Mouse (Mus musculus) kidney, embryonic 16.5 days (tissue): ENCODE measurements around the gene Nav2. TPM values are rescaled to one million over a fixed set of nuclear protein-coding genes. Genes with fewer than 3 reads are reported as not detected.

Experiments used
- ATAC-seq: fragments of 200-750 bp; cut with Nextera tagmentation; 2 replicates; pipeline ENCODE4 v1.8.0; 2017; ENCODE audit warnings: moderate TSS enrichment; ENCODE audit not compliant: low FRiP score, low TSS enrichment
- H3K27ac ChIP-seq: fragments of 300-500 bp; sonication (generic); 2 replicates; pipeline ENCODE4 v1.5.1; 2014; ENCODE audit warnings: low read length
- H3K27me3 ChIP-seq: fragments of 300-500 bp; sonication (generic); 2 replicates; pipeline ENCODE4 v1.6.1; 2014; ENCODE audit warnings: low read length, control low read depth, mixed read lengths; ENCODE audit not compliant: insufficient read depth
- H3K36me3 ChIP-seq: fragments of 300-500 bp; sonication (generic); 2 replicates; pipeline ENCODE4 v1.6.1; 2014; ENCODE audit warnings: low read length, control low read depth, mixed read lengths; ENCODE audit not compliant: insufficient read depth
- H3K4me1 ChIP-seq: fragments of 300-500 bp; sonication (generic); 2 replicates; pipeline ENCODE4 v1.6.1; 2014; ENCODE audit warnings: low read length, control low read depth, mixed read lengths; ENCODE audit not compliant: insufficient read depth
- H3K4me2 ChIP-seq: fragments of 300-500 bp; sonication (generic); replicated peaks from 2 replicates; pipeline ENCODE4 v1.6.1; 2014; ENCODE audit warnings: low read depth, low read length
- H3K4me3 ChIP-seq: fragments of 300-500 bp; sonication (generic); 2 replicates; pipeline ENCODE4 v1.5.1; 2014; ENCODE audit warnings: mild to moderate bottlenecking, low read length
- H3K9ac ChIP-seq: fragments of 300-500 bp; sonication (generic); replicated peaks from 2 replicates; pipeline ENCODE4 v1.6.1; 2014; ENCODE audit warnings: low read length
- H3K9me3 ChIP-seq: fragments of 300-500 bp; sonication (generic); 2 replicates; pipeline ENCODE4 v1.6.1; 2016; ENCODE audit warnings: low read length, control low read depth
- WGBS: fragments of 180-500 bp; shearing (Covaris S2); extraction: QIAGEN DNeasy Blood & Tissue Kit; methylation state at CpG from one replicate; pipeline ENCODE4 v1.1.7; 2014; 5-methylcytosine and 5-hydroxymethylcytosine counted together
- polyA plus RNA-seq: library from polyadenylated mRNA; unstranded; fragments of >200 nt; fragmentation: Nextera tagmentation; extraction: Ambion mirVana; gene quantifications from 2 replicates; pipeline ENCODE4 v1.2.1, GENCODE M21; 2015

Nav2 gene
- polyA plus RNA-seq, 1 experiment from 2014 or later: 22.6 TPM

- no peaks in the 10 kb centered on the region; the same call in 1 of the 2 replicates for H3K27me3 ChIP-seq
- H3K36me3 ChIP-seq: no peaks in the 10 kb centered on the region
- no peak overlapping the region for H3K4me2 ChIP-seq
- no peak for ATAC-seq
- H3K4me1 ChIP-seq: no peaks in the 10 kb centered on the region
- H3K9ac ChIP-seq: no peak overlapping the region
- H3K9me3 ChIP-seq: no peaks in the 10 kb centered on the region
- H3K4me3 ChIP-seq: no peak overlapping the region
- H3K27ac ChIP-seq: no peak overlapping the region
- 92% methylated on average over 3 of the region's 3 CpGs for WGBS
Observed at GRCm38 (mm10) chr7:49094531-49094930, 186.0 kb downstream of the Nav2 start.

- ATAC-seq: no peak
- WGBS: 94% methylated on average over 1 of the region's 1 CpGs
Observed at GRCm38 (mm10) chr7:49101291-49101690, 192.8 kb downstream of the Nav2 start.

GRCm38 (mm10) chr7:49102223-49102622 lies 193.7 kb downstream of the Nav2 start:
- no peaks in the 10 kb centered on the region for H3K36me3 ChIP-seq
- 79% methylated on average over 3 of the region's 3 CpGs for WGBS
- no peak overlapping the region for H3K4me3 ChIP-seq
- no peak overlapping the region for H3K27ac ChIP-seq
- no peaks in the 10 kb centered on the region for H3K4me1 ChIP-seq
- ATAC-seq: no peak
- H3K4me2 ChIP-seq: no peak overlapping the region
- H3K9ac ChIP-seq: no peak overlapping the region
- no peaks in the 10 kb centered on the region for H3K27me3 ChIP-seq
- no peaks in the 10 kb centered on the region for H3K9me3 ChIP-seq

More at GRCm38 (mm10) chr7:49101291-49101690, 192.8 kb downstream of the Nav2 start:
- no peaks in the 10 kb centered on the region for H3K9me3 ChIP-seq
- no peaks in the 10 kb centered on the region for H3K27me3 ChIP-seq
- H3K4me1 ChIP-seq: no peaks in the 10 kb centered on the region
- H3K27ac ChIP-seq: no peak overlapping the region
- H3K4me3 ChIP-seq: no peak overlapping the region
- H3K4me2 ChIP-seq: no peak overlapping the region
- H3K36me3 ChIP-seq: no peaks in the 10 kb centered on the region
- H3K9ac ChIP-seq: no peak overlapping the region

GRCm38 (mm10) chr7:49104376-49104775 lies 195.9 kb downstream of the Nav2 start:
- no peak for ATAC-seq
- Histone ChIP-seq H3K27me3 (no peaks in the 10 kb centered on the region), H3K27ac (no peak overlapping the region), H3K4me3 (no peak overlapping the region), H3K9ac (no peak overlapping the region), H3K9me3 (no peaks in the 10 kb centered on the region), H3K4me2 (no peak overlapping the region), H3K36me3 (no peaks in the 10 kb centered on the region), H3K4me1 (no peaks in the 10 kb centered on the region)
- 72% methylated on average over 8 of the region's 8 CpGs for WGBS

GRCm38 (mm10) chr7:49104793-49105192 lies 196.3 kb downstream of the Nav2 start:
- Histone ChIP-seq H3K4me2 (no peak overlapping the region), H3K4me3 (no peak overlapping the region), H3K36me3 (no peaks in the 10 kb centered on the region), H3K9ac (no peak overlapping the region), H3K4me1 (no peaks in the 10 kb centered on the region), H3K27ac (no peak overlapping the region), H3K9me3 (no peaks in the 10 kb centered on the region), H3K27me3 (no peaks in the 10 kb centered on the region)
- WGBS: 86% methylated on average over 1 of the region's 1 CpGs
- no peak for ATAC-seq

GRCm38 (mm10) chr7:49105501-49105900 lies 197.0 kb downstream of the Nav2 start:
- 89% methylated on average over 2 of the region's 2 CpGs for WGBS
- H3K27me3 ChIP-seq: no peaks in the 10 kb centered on the region
- ATAC-seq: no peak
- no peak overlapping the region for H3K9ac ChIP-seq
- no peak overlapping the region for H3K4me3 ChIP-seq
- no peaks in the 10 kb centered on the region for H3K9me3 ChIP-seq
- no peak overlapping the region for H3K4me2 ChIP-seq
- H3K4me1 ChIP-seq: no peaks in the 10 kb centered on the region
- no peak overlapping the region for H3K27ac ChIP-seq
- H3K36me3 ChIP-seq: no peaks in the 10 kb centered on the region

- ATAC-seq: no peak
- Histone ChIP-seq H3K9ac (no peak overlapping the region), H3K27me3 (no peaks in the 10 kb centered on the region), H3K4me3 (no peak overlapping the region), H3K4me1 (no peaks in the 10 kb centered on the region), H3K9me3 (no peaks in the 10 kb centered on the region), H3K36me3 (no peaks in the 10 kb centered on the region), H3K27ac (no peak overlapping the region), H3K4me2 (no peak overlapping the region)
- 81% methylated on average over 5 of the region's 5 CpGs for WGBS
Observed at GRCm38 (mm10) chr7:49108076-49108475, 199.6 kb downstream of the Nav2 start.

- 73% methylated on average over 8 of the region's 8 CpGs for WGBS
- ATAC-seq: no peak
Observed at GRCm38 (mm10) chr7:49119016-49119415, 210.5 kb downstream of the Nav2 start.

GRCm38 (mm10) chr7:49119794-49120487 lies 211.4 kb downstream of the Nav2 start:
- 36% methylated on average over 20 of the region's 20 CpGs for WGBS
- H3K4me1 ChIP-seq: peaks cover 8% of the 10 kb centered on the region; the same call in 1 of the 2 replicates
- peak overlapping the region; percentile 19 for H3K4me3 ChIP-seq
- no peak overlapping the region for H3K9ac ChIP-seq
- H3K9me3 ChIP-seq: no peaks in the 10 kb centered on the region
- H3K27ac ChIP-seq: no peak overlapping the region
- no peaks in the 10 kb centered on the region for H3K36me3 ChIP-seq
- H3K27me3 ChIP-seq: 0 out of 2 replicates have a peak, but pooled peaks cover 6% of the 10 kb centered on the region
- H3K4me2 ChIP-seq: peak overlapping the region; percentile 39
- ATAC-seq: no peak

More at GRCm38 (mm10) chr7:49119016-49119415, 210.5 kb downstream of the Nav2 start:
- H3K36me3 ChIP-seq: no peaks in the 10 kb centered on the region
- H3K27ac ChIP-seq: no peak overlapping the region
- 0 out of 2 replicates have a peak, but pooled peaks cover 6% of the 10 kb centered on the region for H3K27me3 ChIP-seq
- no peaks in the 10 kb centered on the region for H3K9me3 ChIP-seq
- peaks cover 8% of the 10 kb centered on the region; the same call in 1 of the 2 replicates for H3K4me1 ChIP-seq
- H3K4me2 ChIP-seq: no peak overlapping the region
- H3K4me3 ChIP-seq: no peak overlapping the region
- H3K9ac ChIP-seq: no peak overlapping the region

GRCm38 (mm10) chr7:49120488-49120864 lies 212.0 kb downstream of the Nav2 start:
- H3K4me2 ChIP-seq: peak overlapping the region; percentile 39
- no peaks in the 10 kb centered on the region for H3K36me3 ChIP-seq
- H3K27me3 ChIP-seq: 0 out of 2 replicates have a peak, but pooled peaks cover 6% of the 10 kb centered on the region
- H3K9me3 ChIP-seq: no peaks in the 10 kb centered on the region
- no peak overlapping the region for H3K9ac ChIP-seq
- H3K4me1 ChIP-seq: peaks cover 8% of the 10 kb centered on the region; the same call in 1 of the 2 replicates
- H3K4me3 ChIP-seq: peak overlapping the region; percentile 19
- no peak for ATAC-seq
- WGBS: 46% methylated on average over 6 of the region's 6 CpGs
- no peak overlapping the region for H3K27ac ChIP-seq
